Mouse (Mus musculus): ENCODE data around the gene Men1.
"Not testable (repeated sequence)": the region's sequence is repeated elsewhere in the genome, so short reads cannot be mapped to it uniquely, and the experiment has no call there.

Gene Men1

GRCm38 (mm10) chr19:6334673-6335457, at the start of gene Men1:
Gene Men1, plus strand, starts transcription at chr19:6334979.
- DNase-seq (ENCODE audit: low spot score) = peak; percentile 99

DNA sequence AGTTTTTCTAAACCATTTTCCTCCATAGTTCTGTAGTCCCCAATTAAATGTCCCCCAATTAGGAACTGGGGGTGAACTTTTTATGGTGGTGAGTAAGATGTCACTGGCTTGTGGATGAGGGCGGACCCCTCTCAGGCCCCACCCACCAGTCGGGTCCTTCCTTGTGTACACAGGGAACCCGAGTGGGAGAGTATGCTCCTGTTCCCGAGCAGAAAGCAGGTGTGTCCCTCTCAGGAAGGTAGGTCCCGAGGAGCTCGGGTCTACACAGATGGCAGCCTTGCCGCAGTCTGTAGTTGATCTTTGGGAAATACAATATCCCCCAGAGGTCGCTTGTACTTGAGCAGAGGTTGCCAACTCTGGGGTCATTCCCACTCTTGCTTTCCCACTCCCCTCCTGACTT, 49.6 kb upstream of the Men1 start:
- no peak for DNase-seq (ENCODE audit: low spot score)

GRCm38 (mm10) chr19:6285632-6286433, 48.9 kb upstream of the Men1 start:
- no peak for DNase-seq (ENCODE audit: low spot score)

DNA sequence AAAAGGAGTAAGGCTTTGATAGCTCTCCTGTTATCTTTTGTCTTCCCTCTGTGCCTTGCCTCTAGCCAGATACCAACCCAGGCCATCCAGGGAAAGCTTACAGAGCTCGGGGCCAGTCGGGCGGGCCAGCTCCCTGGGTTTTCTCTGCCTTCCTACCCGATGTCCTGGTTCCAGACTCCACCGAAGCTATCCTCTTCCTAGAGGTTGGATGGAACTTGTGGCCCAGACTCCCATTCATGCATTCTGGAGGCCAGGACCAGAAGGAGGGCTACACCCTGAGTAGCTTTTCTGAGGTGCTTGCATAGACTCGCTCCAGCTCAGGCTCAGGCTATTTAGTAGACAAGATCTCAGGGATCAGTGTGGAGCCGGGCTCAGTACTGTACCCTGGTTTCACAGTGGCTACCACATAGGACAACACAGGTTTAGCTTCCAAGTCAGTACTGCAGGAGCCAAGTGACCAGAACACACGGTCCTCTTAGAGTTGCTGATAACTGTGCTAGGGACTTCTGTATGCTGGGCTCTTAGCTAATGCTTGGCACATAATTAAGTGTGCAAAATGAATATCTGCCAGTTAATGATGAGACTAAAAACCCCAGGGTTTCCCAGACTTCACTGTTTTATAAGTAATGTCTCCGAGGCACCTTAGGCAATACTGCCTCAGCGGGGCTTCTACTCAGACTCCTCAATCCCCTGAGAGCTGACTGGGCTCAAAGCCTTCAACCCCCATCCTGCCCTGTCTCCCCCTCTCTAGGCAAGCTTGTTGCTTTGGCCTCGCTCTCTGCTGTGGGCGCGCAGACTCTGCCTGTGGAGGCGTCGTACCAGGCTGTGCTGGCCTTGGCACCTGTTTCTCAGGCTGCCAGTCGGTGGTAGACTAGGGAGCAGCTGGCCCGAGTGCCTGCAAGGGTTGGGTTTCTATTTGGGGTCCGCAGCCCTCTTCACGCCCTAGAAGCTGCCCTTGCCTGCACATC, 48.1 kb upstream of the Men1 start:
- DNase-seq (ENCODE audit: low spot score) = no peak

GRCm38 (mm10) chr19:6288236-6288894, 46.4 kb upstream of the Men1 start:
- DNase-seq (ENCODE audit: low spot score) = no peak

- DNase-seq (ENCODE audit: low spot score) = no peak
Measured at GRCm38 (mm10) chr19:6289696-6290238, 45.0 kb upstream of the Men1 start.

- not testable (repeated sequence) for DNase-seq (ENCODE audit: low spot score)
Measured at GRCm38 (mm10) chr19:6290720-6291116, 44.1 kb upstream of the Men1 start.

DNA sequence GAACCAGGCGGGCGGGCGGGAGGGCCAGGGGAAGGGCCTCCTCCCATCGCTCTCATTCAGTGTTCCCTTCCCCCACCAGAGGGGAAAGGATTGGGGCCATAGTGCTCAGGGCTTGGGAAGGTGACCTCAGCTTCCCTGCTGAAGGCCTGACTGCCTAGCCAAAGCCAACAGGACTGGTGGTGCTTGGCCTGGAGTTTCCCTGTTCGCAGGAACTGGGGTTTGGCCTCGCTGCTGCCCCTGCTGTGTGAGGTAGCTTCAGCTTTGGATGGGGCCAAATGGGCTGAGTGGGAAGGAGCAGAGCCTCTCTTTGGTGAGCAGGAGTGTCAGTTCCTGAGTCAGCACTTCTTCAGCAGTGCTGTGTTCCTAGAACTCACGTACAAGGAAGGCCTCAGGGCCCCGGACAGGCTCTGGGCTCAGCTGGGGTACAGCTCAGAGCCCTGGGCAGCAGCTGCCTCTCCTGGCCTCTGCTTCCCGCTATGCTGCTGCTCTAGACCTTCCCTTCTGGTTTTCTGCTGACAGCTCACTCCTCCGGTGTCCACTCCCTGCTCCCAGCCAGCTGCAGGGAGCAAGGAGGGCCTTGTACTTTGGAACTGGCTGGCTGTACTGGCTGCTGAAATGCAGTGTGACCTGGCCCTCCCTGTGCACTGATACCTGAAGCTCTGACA, 43.5 kb upstream of the Men1 start:
- no peak for DNase-seq (ENCODE audit: low spot score)

DNA sequence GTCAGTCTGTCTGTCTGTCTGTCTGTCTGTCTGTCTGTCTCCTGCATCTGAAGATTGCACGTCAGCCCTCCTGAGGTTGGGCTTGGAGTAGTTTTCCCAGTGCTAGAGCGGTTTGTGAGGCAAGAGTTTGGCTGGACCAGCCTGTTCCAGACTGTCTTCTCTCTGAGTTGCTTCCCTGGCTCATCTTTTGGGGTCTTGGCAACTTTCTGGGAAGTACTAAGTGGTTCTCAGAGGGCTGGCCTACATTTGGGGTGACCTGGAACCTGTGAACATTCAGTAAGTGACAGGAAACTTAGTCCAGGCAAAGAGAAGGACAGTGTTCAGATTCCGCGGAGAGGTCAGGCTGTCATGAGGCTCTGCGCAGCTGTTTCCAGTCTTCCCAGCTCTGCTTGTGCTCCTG, 42.5 kb upstream of the Men1 start:
- no peak for DNase-seq (ENCODE audit: low spot score)

- no peak for DNase-seq (ENCODE audit: low spot score)
Measured at GRCm38 (mm10) chr19:6294301-6294700, 40.5 kb upstream of the Men1 start.

- no peak for DNase-seq (ENCODE audit: low spot score)
Measured at GRCm38 (mm10) chr19:6296551-6297210, 38.1 kb upstream of the Men1 start.

GRCm38 (mm10) chr19:6297641-6298040, 37.1 kb upstream of the Men1 start:
- no peak for DNase-seq (ENCODE audit: low spot score)

- DNase-seq (ENCODE audit: low spot score) = no peak
Measured at GRCm38 (mm10) chr19:6299003-6299402, 35.8 kb upstream of the Men1 start.

DNA sequence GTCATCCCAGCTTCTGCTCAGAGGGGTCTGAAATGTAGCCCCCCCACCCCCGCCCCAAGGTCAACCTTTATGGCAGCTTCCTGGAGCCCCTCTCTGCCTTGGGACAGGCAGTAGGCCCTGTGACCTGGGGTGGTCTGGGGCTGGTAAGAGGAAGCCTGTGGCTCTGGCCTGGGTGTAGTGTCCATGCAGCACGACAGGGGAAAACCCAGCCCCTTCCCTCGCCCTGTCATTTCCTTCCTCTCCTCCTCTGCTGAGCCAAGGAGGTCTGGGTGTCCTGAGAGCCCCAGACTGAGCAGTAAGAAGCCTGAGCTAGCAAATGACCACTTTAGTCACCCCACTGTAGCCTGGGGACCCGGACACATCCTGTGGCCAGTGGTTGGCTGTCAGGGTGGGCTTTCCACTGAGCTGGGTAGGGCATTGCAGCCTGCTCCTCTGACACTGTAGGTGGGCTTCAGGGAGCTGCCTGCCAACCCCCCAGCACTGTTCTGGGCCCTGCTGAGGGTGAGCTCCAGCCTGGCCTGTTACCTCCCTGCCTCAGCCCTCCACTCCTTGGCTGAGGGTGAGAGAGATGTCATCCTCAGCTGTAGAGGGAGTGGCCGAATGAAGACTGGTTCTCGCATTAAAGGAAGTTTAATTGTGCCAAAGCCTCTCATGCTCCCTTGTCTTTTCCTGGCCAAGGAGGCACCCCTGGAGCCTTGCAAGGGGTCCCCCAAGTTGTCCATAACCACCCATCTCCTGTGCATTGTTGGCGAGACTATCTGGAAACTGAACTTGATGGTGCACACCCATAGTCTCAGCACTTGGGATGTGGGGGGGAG, 35.1 kb upstream of the Men1 start:
- DNase-seq (ENCODE audit: low spot score) = no peak

GRCm38 (mm10) chr19:6300402-6300841, 34.4 kb upstream of the Men1 start:
- DNase-seq (ENCODE audit: low spot score) = no peak

DNA sequence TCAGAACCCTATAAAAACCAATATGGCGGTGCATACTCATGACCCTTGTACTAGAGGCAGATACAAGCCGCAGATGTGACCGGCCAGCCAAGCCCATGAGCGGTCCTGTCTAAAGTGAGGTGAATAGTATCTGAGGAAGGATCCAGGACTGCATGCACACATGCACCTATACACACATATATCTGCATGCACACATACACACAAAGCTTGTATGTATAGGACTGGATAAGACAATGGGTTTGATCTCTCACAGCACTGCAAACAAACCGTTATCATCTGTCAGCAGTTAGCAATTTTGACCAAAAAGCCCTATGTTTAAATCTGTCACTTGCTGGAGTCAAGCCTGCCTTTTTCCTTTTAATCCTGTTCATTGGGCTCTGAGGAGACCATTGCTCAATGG, 32.7 kb upstream of the Men1 start:
- DNase-seq (ENCODE audit: low spot score) = no peak

DNA sequence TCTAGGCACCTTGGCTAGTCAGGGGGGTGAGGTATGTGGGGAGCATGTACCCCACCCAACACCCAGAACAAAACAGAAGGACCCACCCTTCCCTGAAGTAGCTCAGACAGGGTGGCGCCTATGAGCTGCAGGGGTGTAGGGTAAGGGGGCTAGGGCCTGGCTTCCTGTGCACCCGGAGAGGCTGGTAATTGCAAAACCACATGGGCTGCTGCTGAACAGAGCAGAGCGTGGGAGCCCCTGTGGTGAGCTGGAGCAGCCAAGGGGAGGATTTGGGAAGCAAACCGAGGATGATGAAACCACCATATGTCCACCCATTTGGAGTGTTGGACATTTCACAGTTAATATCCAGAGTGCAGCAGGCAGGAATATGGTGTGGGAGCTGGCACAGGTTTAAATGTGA, 32.3 kb upstream of the Men1 start:
- DNase-seq (ENCODE audit: low spot score) = no peak

DNA sequence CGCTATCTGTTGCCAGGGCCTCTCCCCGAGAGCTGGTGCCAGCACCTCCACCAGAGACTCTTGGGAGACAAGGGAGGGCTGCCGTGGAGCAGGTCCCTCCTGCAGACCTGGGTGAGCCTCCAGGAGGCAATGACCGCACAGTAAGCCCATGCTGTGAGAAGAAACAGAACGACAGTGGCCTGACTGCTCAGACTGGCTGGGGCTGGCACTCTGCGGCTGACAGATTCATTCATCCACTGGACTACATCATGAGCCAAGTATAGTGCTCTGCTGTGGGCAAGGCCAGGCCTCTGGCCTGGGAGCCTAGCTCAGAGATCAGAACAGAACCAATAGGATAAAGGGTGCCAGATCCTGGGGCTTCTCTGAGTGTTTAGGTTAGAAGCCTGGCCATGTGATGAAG, 30.9 kb upstream of the Men1 start:
- DNase-seq (ENCODE audit: low spot score) = no peak

GRCm38 (mm10) chr19:6304787-6305516, 29.8 kb upstream of the Men1 start:
- peak; percentile 95 for DNase-seq (ENCODE audit: low spot score)
